Mouse (Mus musculus) embryonic fibroblast, embryonic 13.5 days (primary cell): ENCODE results near the gene Tctn3.

ENCODE experiments used
- CTCF ChIP-seq: IDR thresholded peaks from 2 replicates; pipeline ENCODE4 v1.5.1; 2011; ENCODE audit warnings: mild to moderate bottlenecking, control low read depth, low read length, moderate library complexity, borderline replicate concordance; ENCODE audit not compliant: insufficient read depth
- POLR2A ChIP-seq: IDR thresholded peaks from 2 replicates; pipeline ENCODE4 v1.6.1; 2011; ENCODE audit warnings: low read depth, mild to moderate bottlenecking, control low read depth, low read length, moderate library complexity

- TF ChIP-seq CTCF, result no peak
- no peak for TF ChIP-seq POLR2A
These were observed 26.5 kb upstream of the Tctn3 start for GRCm38 (mm10) chr19:40638582-40638981.
